Mouse (Mus musculus): ENCODE results near the gene Gna14. TPM values are rescaled to one million over a fixed set of nuclear protein-coding genes. Genes with fewer than 3 reads are reported as not detected.

Gene Gna14
- polyA plus RNA-seq, 1 experiment, result 3.4 TPM

- DNase-seq, result no peak
- whole genome bisulfite sequencing, result 90% methylated on average over 4 of the region's 4 CpGs
- H3K36me3 ChIP-seq (ENCODE audit: control insufficient read depth, insufficient read depth, low read length), result no peaks in the 10 kb centered on the region
- H3K27ac ChIP-seq (ENCODE audit: control insufficient read depth, insufficient read depth, low read length), result no peak overlapping the region
- H3K27me3 ChIP-seq (ENCODE audit: control insufficient read depth, insufficient read depth, low read length), result no peaks in the 10 kb centered on the region; the same call in 1 of the 2 replicates
- H3K4me3 ChIP-seq (ENCODE audit: control insufficient read depth, insufficient read depth, low read length), result 0 out of 2 replicates have a peak overlapping the region, but pooled peaks have one; percentile 29
- peaks cover 13% of the 10 kb centered on the region for H3K4me1 ChIP-seq (replicated peaks; ENCODE audit: control insufficient read depth, insufficient read depth, low read length)
- no peak for TF ChIP-seq CTCF (IDR thresholded peaks at IDR 0.05; ENCODE audit: borderline replicate concordance, control insufficient read depth, extremely low read depth, insufficient read depth, low read length, poor library complexity)
- TF ChIP-seq POLR2A (IDR thresholded peaks at IDR 0.05; ENCODE audit: control insufficient read depth, extremely low read depth, insufficient read depth, low read length, poor library complexity), result no peak
Observed at GRCm38 (mm10) chr19:16437170-16437483, 1.6 kb downstream of the Gna14 start.

- Histone ChIP-seq H3K27ac (ENCODE audit: control insufficient read depth, insufficient read depth, low read length) (no peak overlapping the region), H3K4me1 (replicated peaks; ENCODE audit: control insufficient read depth, insufficient read depth, low read length) (peaks cover 13% of the 10 kb centered on the region), H3K4me3 (ENCODE audit: control insufficient read depth, insufficient read depth, low read length) (no peak overlapping the region), H3K36me3 (ENCODE audit: control insufficient read depth, insufficient read depth, low read length) (no peaks in the 10 kb centered on the region), H3K27me3 (ENCODE audit: control insufficient read depth, insufficient read depth, low read length) (no peaks in the 10 kb centered on the region; the same call in 1 of the 2 replicates)
- no peak for DNase-seq
- no peak for TF ChIP-seq POLR2A (IDR thresholded peaks at IDR 0.05; ENCODE audit: control insufficient read depth, extremely low read depth, insufficient read depth, low read length, poor library complexity)
- TF ChIP-seq CTCF (IDR thresholded peaks at IDR 0.05; ENCODE audit: borderline replicate concordance, control insufficient read depth, extremely low read depth, insufficient read depth, low read length, poor library complexity), result no peak
- WGBS, result 93% methylated on average over 5 of the region's 5 CpGs
Observed at GRCm38 (mm10) chr19:16437906-16438305, 2.3 kb downstream of the Gna14 start.

GRCm38 (mm10) chr19:16439278-16439677 is 3.7 kb downstream of the Gna14 start:
- Histone ChIP-seq H3K36me3 (ENCODE audit: control insufficient read depth, insufficient read depth, low read length) (no peaks in the 10 kb centered on the region), H3K4me1 (replicated peaks; ENCODE audit: control insufficient read depth, insufficient read depth, low read length) (peaks cover 13% of the 10 kb centered on the region), H3K27ac (ENCODE audit: control insufficient read depth, insufficient read depth, low read length) (no peak overlapping the region), H3K27me3 (ENCODE audit: control insufficient read depth, insufficient read depth, low read length) (no peaks in the 10 kb centered on the region; the same call in 1 of the 2 replicates), H3K4me3 (ENCODE audit: control insufficient read depth, insufficient read depth, low read length) (no peak overlapping the region)
- 94% methylated on average over 4 of the region's 4 CpGs for WGBS
- TF ChIP-seq POLR2A (IDR thresholded peaks at IDR 0.05; ENCODE audit: control insufficient read depth, extremely low read depth, insufficient read depth, low read length, poor library complexity) (no peak), CTCF (IDR thresholded peaks at IDR 0.05; ENCODE audit: borderline replicate concordance, control insufficient read depth, extremely low read depth, insufficient read depth, low read length, poor library complexity) (no peak)
- no peak for DNase-seq

GRCm38 (mm10) chr19:16439834-16440233 is 4.3 kb downstream of the Gna14 start:
- no peak for TF ChIP-seq CTCF (IDR thresholded peaks at IDR 0.05; ENCODE audit: borderline replicate concordance, control insufficient read depth, extremely low read depth, insufficient read depth, low read length, poor library complexity)
- TF ChIP-seq POLR2A (IDR thresholded peaks at IDR 0.05; ENCODE audit: control insufficient read depth, extremely low read depth, insufficient read depth, low read length, poor library complexity), result no peak
- H3K4me1 ChIP-seq (replicated peaks; ENCODE audit: control insufficient read depth, insufficient read depth, low read length), result peaks cover 13% of the 10 kb centered on the region

GRCm38 (mm10) chr19:16441329-16441728 is 5.8 kb downstream of the Gna14 start:
- 96% methylated on average over 6 of the region's 6 CpGs for WGBS

More at GRCm38 (mm10) chr19:16439834-16440233, 4.3 kb downstream of the Gna14 start:
- no peaks in the 10 kb centered on the region; the same call in 1 of the 2 replicates for H3K27me3 ChIP-seq (ENCODE audit: control insufficient read depth, insufficient read depth, low read length)
- H3K36me3 ChIP-seq (ENCODE audit: control insufficient read depth, insufficient read depth, low read length), result no peaks in the 10 kb centered on the region
- 95% methylated on average over 13 of the region's 13 CpGs for WGBS
- H3K27ac ChIP-seq (ENCODE audit: control insufficient read depth, insufficient read depth, low read length), result no peak overlapping the region
- H3K4me3 ChIP-seq (ENCODE audit: control insufficient read depth, insufficient read depth, low read length), result no peak overlapping the region
- no peak for DNase-seq

GRCm38 (mm10) chr19:16443335-16443734 is 7.8 kb downstream of the Gna14 start:
- no peak for DNase-seq
- H3K4me1 ChIP-seq (replicated peaks; ENCODE audit: control insufficient read depth, insufficient read depth, low read length), result no peaks in the 10 kb centered on the region; the same call in 1 of the 2 replicates
- H3K27me3 ChIP-seq (ENCODE audit: control insufficient read depth, insufficient read depth, low read length), result no peaks in the 10 kb centered on the region
- no peak overlapping the region for H3K27ac ChIP-seq (ENCODE audit: control insufficient read depth, insufficient read depth, low read length)
- no peak overlapping the region for H3K4me3 ChIP-seq (ENCODE audit: control insufficient read depth, insufficient read depth, low read length)
- no peaks in the 10 kb centered on the region for H3K36me3 ChIP-seq (ENCODE audit: control insufficient read depth, insufficient read depth, low read length)
- TF ChIP-seq POLR2A (IDR thresholded peaks at IDR 0.05; ENCODE audit: control insufficient read depth, extremely low read depth, insufficient read depth, low read length, poor library complexity), result no peak
- no peak for TF ChIP-seq CTCF (IDR thresholded peaks at IDR 0.05; ENCODE audit: borderline replicate concordance, control insufficient read depth, extremely low read depth, insufficient read depth, low read length, poor library complexity)
- WGBS, result 58% methylated on average over 5 of the region's 5 CpGs

More at GRCm38 (mm10) chr19:16441329-16441728, 5.8 kb downstream of the Gna14 start:
- TF ChIP-seq CTCF (IDR thresholded peaks at IDR 0.05; ENCODE audit: borderline replicate concordance, control insufficient read depth, extremely low read depth, insufficient read depth, low read length, poor library complexity) (no peak), POLR2A (IDR thresholded peaks at IDR 0.05; ENCODE audit: control insufficient read depth, extremely low read depth, insufficient read depth, low read length, poor library complexity) (no peak)
- H3K27me3 ChIP-seq (ENCODE audit: control insufficient read depth, insufficient read depth, low read length), result no peaks in the 10 kb centered on the region
- H3K4me1 ChIP-seq (replicated peaks; ENCODE audit: control insufficient read depth, insufficient read depth, low read length), result 0 out of 2 replicates have a peak, but pooled peaks cover under 1% of the 10 kb centered on the region
- H3K36me3 ChIP-seq (ENCODE audit: control insufficient read depth, insufficient read depth, low read length), result no peaks in the 10 kb centered on the region
- no peak overlapping the region for H3K27ac ChIP-seq (ENCODE audit: control insufficient read depth, insufficient read depth, low read length)
- no peak for DNase-seq
- H3K4me3 ChIP-seq (ENCODE audit: control insufficient read depth, insufficient read depth, low read length), result no peak overlapping the region

- 96% methylated on average over 6 of the region's 6 CpGs for WGBS
- TF ChIP-seq CTCF (IDR thresholded peaks at IDR 0.05; ENCODE audit: borderline replicate concordance, control insufficient read depth, extremely low read depth, insufficient read depth, low read length, poor library complexity) (no peak), POLR2A (IDR thresholded peaks at IDR 0.05; ENCODE audit: control insufficient read depth, extremely low read depth, insufficient read depth, low read length, poor library complexity) (no peak)
- Histone ChIP-seq H3K4me3 (ENCODE audit: control insufficient read depth, insufficient read depth, low read length) (no peak overlapping the region), H3K27ac (ENCODE audit: control insufficient read depth, insufficient read depth, low read length) (no peak overlapping the region), H3K27me3 (ENCODE audit: control insufficient read depth, insufficient read depth, low read length) (no peaks in the 10 kb centered on the region), H3K36me3 (ENCODE audit: control insufficient read depth, insufficient read depth, low read length) (no peaks in the 10 kb centered on the region), H3K4me1 (replicated peaks; ENCODE audit: control insufficient read depth, insufficient read depth, low read length) (peaks cover 7% of the 10 kb centered on the region)
- no peak for DNase-seq
Observed at GRCm38 (mm10) chr19:16446612-16447011, 11.1 kb downstream of the Gna14 start.
